Mouse (Mus musculus) thymus, postnatal 14 days (tissue): Measurements from ENCODE around the gene Zfp462.
"Not testable (repeated sequence)": the region's sequence is repeated elsewhere in the genome, so short reads cannot be mapped to it uniquely, and the experiment has no call there.

Experiments
- DNase-seq: peaks from one replicate; pipeline ENCODE4 v3.0.0; 2021

The Zfp462 gene

DNA sequence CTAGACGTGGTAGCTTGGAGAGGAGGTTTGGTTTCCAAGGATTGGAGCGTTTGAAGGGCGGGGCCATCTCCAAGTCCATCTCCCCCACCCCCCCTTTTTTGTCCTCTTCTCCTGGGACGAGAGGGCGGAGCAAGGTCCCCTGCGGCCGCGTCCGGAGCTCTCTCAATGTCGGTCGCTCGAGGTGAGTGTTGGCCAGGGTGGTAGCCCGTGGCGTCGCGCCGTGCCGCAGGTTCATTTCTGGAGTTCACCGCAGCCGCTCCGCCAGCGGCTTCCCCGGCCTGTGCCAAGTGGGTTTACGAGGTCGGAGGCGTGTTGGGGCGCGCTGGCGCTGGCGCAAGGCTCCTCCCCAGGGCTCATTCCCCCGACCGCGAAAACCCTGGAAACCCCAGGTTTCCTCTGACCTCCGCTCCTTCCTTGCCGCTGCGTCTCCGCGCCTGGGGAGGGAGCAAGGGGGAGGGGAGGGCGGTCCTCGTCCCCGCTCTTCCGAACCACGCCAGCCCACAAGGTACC lies at the start of gene Zfp462:
Gene Zfp462, plus strand, starts transcription at position 128 of the 510 bp plus-strand sequence.
- DNase-seq = no peak

DNA sequence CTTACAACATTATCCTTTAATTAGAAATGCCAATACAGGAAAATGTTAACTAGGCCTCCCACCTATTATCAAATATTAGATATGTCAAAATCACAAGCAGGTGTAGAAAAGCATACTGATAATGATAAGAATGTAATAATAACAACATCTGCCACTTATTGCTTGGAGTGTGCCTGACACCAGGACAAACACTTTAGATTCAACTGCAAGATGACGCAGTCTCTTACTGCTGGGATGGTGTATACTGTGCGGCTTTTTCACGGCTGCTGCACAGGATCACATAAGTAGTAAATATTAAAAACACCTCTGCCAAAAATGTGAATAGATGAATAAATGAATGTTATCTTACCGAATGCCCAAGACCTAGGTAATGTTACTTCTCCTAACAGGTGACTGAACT lies 48.8 kb upstream of the Zfp462 start:
- DNase-seq = no peak

DNA sequence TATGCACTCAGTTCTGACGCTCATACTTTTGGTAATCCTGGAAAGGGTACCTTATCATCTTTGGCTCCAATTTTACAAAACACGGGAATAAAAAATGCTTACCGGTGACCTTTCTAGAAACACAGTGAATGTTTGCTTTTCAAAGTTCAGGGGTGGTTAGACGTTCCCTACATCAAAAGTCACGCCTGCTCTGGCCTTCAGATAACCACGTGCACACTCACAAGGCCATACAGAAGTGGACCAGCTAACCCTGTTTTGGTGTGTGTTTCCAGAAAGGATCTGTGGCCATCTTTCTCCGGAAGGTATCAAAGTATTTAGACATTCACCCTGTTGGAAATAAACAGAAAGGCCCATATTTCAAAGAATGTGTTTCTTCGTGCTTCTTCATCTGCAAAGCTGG lies 40.2 kb upstream of the Zfp462 start:
- no peak for DNase-seq

GRCm38 (mm10) chr4:54905399-54905953 lies 39.4 kb upstream of the Zfp462 start:
- no peak for DNase-seq

DNA sequence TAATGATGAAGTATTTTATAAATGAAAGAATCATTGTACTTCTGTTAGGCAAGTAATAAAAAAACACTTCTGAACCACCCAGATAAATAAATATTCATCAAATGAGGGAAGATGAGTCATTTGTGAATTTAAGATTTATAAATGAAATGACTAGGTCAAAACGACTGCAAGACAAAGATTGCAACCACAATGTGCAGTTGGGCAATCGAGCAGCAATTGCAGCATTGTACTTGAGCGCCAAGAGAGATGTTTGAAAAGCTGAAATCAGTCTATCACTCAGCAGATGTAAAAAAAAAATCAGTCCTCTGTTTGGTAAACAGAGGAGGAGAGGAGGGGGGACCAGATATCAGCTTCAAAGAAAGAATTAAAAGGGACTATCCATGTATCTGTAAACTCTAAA lies 34.5 kb upstream of the Zfp462 start:
- no peak for DNase-seq

DNA sequence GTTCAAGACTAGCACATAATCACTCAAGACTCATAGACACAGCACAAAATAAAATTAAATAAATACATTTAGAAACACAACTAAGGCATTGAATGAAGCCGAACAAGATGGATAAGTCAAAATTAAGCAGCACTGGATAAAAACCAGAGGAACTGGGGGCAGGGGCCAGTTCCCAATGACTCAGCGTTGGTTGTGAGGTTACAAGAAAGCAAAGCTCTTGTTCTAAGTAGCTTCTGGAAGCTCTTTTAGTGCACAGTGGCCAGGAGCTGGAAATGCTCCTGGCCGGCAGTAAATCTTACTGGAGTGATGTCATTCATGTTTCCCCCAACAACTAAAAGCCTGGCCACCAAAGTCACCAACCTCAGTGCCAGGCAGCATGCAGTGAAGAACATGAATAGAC lies 26.6 kb upstream of the Zfp462 start:
- no peak for DNase-seq

- no peak for DNase-seq
Measured at GRCm38 (mm10) chr4:54923386-54923785, 21.5 kb upstream of the Zfp462 start.

GRCm38 (mm10) chr4:54924306-54924705 lies 20.5 kb upstream of the Zfp462 start:
- DNase-seq = no peak

- DNase-seq = not testable (repeated sequence)
Measured at GRCm38 (mm10) chr4:54926456-54926855, 18.4 kb upstream of the Zfp462 start.

- not testable (repeated sequence) for DNase-seq
Measured at GRCm38 (mm10) chr4:54927321-54928062, 17.4 kb upstream of the Zfp462 start.

- no peak for DNase-seq
Measured at GRCm38 (mm10) chr4:54929686-54930085, 15.2 kb upstream of the Zfp462 start.

DNA sequence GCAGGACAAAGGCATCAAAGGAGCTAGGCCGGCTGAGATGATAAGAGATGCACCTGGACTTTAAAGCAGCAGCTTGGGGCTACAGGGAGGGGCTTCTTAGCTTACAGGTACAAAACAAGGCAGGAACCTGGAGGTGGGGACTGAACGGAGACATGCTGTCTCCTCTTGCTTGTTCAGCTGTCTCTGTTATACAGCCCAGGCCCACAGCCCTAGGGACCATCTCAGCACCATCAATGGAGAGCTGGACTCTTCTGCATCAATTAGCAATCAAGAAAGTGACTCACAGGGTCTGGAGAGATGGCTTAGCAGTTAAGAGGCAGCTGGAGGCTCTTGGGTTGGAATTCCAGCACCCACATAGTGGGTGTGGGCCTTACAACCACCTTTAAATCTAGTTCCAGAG lies 12.2 kb upstream of the Zfp462 start:
- no peak for DNase-seq

GRCm38 (mm10) chr4:54937161-54937560 lies 7.7 kb upstream of the Zfp462 start:
- no peak for DNase-seq

DNA sequence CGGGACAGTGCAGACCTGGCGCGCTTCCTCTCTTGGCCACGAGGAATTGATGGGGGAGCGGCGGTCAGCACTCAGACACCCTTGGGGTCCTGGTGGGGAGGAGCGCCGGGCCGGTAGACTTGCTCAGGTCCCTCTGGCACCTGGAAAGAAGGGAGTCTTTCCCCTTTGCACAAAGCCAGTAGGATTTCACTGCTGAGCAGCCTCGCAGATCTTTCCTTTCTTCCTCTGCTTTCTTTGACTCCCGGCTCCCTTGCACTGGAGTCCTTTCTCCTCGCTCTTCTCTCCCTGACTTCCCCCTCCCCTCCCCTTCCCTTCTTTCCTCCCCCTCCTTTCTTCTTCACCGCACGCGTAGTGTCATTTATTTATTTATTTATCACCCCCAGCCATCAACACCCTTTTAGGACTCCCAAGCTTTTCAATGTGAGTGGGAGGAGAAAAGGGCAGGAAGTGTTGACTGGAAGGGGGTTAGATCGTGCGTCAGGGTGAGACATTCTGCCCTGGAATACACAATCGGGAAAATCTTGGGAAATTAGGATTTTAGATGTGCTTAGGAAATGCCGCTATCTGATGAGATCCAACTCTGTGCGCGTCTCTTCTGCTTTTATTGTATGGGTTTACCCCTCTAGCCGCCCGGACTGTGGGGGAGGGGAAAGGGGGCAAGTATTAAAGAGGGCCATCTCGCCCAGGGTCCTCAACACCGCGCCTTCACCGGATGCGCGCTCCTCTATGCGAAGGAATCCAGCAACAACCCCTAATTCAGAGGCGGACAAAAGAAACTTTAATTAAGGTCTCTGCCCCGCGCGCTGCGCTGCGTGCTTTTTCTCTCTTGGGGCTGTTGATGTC lies 976 bp downstream of the Zfp462 start:
- no peak for DNase-seq

DNA sequence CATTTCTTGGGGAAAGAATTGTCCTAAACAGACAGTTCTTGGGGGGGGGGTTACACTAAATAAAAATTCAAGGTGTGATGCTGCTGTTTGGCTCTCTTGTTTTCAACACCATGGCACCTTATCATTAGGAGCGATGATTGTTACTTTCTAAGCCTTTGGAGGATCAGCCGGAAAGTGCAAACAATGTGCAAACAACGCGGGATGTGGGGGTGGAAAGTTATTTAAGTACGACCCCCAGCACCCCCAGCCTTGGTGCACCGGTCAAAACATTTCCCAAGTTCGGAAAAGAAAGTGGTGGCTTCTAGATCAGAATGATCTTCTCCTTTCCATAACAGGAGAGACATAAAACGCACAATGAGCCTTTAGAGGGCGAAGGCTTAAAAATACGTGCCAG lies 1.8 kb downstream of the Zfp462 start:
- DNase-seq = no peak

DNA sequence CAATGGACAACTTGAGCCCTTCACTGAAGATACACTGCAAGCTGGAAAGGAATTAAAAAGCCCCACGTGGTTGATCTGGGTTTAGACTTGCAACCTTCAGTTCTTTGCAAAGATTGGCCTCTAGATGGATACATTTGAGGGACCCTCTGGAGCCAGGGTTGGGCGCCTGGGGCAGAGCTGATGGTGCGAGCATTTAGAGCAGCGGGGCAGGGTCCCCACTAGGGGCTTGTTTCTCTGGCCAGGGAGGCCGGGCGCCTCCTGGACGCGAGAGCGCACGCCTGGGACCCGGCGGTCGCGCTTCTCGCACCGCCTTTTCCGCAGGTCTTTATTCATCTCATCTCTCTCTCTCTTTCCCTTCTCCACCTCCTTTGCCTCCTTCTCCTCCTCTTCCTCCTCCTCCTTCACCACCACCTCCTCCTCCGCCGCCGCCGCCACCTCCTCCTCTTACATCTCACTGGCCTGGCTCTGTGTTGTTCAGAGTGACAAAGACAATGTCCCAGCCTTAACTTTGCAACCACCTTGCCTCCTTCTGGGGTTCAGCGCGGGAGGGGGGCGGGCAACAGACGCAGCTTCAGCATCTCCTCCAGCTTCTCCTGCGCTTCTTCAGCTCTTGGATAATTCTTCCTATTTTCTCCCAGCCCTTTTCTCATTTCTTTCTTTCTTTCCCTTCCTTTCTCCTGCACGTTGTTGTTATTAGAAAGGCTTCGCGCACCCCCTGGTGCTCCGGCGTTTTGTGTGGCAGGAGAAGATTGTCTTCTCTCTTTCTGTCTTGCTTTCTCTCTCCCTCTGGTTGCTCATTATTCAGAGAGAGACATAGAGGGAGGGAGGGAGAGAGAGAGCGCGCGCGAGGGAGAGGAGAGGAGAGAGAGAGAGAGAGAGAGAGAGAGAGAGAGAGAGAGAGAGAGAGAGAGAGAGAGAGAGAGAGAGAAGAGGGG lies 2.5 kb downstream of the Zfp462 start:
- no peak for DNase-seq

- DNase-seq = no peak
Measured at GRCm38 (mm10) chr4:54947991-54948615, 3.3 kb downstream of the Zfp462 start.

DNA sequence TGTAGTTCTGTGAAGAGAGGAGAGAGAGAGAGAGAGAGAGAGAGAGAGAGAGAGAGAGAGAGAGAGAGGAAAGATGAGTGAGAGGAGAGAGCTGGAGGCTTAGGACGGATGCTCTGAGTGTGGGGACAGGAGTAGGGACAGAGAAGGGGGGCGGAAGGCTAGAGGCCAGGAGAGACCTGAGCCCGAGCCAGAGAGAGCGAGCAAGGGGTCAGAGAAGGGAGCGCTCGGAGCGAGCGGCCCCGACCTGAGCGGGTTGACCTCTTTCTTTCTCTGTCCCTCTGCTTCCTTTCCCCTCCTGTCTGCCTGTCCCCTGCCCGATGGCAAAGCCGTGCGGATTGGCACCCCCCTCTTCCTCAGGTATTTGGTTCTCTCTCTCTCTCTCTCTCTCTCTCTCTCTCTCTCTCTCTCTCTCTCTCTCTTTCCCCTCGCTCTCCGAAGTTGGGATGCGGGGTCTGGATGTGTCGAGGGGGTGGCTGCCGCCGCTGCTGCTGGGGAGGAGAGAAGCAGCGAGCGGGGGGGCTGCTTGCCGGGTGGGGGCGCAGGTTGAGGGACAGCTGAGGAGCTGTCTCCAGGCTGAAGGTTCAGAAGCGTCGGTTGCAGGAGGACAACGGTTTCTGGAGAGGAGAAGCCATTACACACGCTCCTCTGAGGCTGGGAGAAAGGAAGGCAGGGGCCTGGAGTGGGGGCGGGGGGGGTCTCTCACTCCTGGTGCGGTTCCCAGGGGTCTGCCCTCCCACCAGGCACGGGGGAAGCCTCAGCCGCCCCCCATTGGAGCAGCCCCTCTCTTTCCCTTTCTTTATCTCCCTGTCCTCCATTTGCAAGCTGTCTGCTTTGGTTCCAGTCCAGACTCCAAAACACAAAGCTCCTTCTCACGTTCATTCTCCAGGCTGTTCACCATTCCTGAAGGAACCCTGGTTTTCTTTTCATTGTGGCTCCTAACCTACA lies 4.0 kb downstream of the Zfp462 start:
- no peak for DNase-seq

- no peak for DNase-seq
Measured at GRCm38 (mm10) chr4:54949561-54949940, 4.7 kb downstream of the Zfp462 start.

GRCm38 (mm10) chr4:54950136-54950535 lies 5.3 kb downstream of the Zfp462 start:
- no peak for DNase-seq

DNA sequence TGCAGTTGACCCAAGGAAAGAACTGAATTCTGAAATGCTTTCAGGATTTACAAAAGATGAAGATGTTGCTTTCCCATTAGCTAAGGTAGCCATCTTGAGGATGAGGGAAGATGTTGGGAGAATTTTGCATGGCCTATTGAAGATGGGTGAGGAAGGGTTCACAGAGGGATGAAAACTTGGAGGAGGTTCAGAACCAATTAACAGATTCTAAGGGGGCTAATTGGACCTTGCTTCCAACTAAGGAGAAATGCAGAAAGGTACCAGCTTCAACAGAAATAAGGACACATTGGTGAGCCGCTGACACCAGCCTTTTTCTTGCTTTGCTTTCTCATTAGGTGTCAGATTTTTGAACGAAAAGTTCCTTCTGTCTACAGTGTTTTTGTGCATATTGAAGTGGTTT lies 6.0 kb downstream of the Zfp462 start:
- no peak for DNase-seq
